Mouse (Mus musculus) layer of hippocampus, adult 18-20 months (tissue): Measurements from ENCODE around the gene Rtn4r. TPM values are rescaled to one million over a fixed set of nuclear protein-coding genes. Genes with fewer than 3 reads are reported as not detected.
"Not testable (repeated sequence)": the region's sequence is repeated elsewhere in the genome, so short reads cannot be mapped to it uniquely, and the experiment has no call there.

ENCODE experiments used
- DNase-seq, 2 experiments: peaks; one replicate each; pipeline ENCODE4 v3.0.0; 2022; ENCODE audit warnings: low spot score in 2 of 2
- microRNA-seq, 2 experiments: library from miRNA; unstranded; fragments of <30 nt; microRNA quantifications; one replicate each; pipeline ENCODE4 v1.2.0; 2021
- total RNA-seq, 2 experiments: library from RNA; stranded (reverse); gene quantifications; 2 replicates each; pipeline ENCODE4 v1.2.3; 2021

The Rtn4r gene
- total RNA-seq, 2 experiments from 2014 or later = 108 to 117 TPM

GRCm38 (mm10) chr16:18191006-18191405, 63.6 kb downstream of the Rtn4r start:
- no peak for DNase-seq

- peak in 1 of 2 experiments; percentile 37 for DNase-seq
Observed at GRCm38 (mm10) chr16:18194208-18194985, 67.0 kb downstream of the Rtn4r start.

DNA sequence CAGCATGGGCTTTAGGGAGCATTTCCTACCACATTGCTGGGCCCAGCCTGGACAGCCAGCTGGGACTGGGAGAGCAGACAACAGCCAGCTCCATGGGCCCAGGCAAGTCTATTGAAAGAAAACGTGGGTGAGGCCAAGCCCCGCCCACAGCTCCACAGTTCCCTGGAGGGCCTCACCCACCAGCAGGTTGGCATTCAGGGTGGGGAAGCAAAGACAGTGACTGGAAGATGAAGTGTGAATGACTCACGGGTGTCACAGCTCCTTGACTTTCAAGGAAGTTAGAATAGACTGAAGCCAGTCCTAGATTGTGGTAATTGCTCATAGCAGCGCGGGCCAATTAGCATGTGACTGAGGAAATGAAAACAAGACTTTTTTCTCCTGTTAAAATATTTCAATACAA, 67.6 kb downstream of the Rtn4r start:
- peak in 1 of 2 experiments; percentile 66 for DNase-seq

- not testable (repeated sequence) for DNase-seq
Observed at GRCm38 (mm10) chr16:18195561-18195960, 68.1 kb downstream of the Rtn4r start.

- no peak for DNase-seq
Observed at GRCm38 (mm10) chr16:18197881-18198280, 70.4 kb downstream of the Rtn4r start.

- DNase-seq = no peak
Observed at GRCm38 (mm10) chr16:18198365-18199098, 71.1 kb downstream of the Rtn4r start.

- no peak for DNase-seq
Observed at GRCm38 (mm10) chr16:18200062-18200461, 72.6 kb downstream of the Rtn4r start.

DNA sequence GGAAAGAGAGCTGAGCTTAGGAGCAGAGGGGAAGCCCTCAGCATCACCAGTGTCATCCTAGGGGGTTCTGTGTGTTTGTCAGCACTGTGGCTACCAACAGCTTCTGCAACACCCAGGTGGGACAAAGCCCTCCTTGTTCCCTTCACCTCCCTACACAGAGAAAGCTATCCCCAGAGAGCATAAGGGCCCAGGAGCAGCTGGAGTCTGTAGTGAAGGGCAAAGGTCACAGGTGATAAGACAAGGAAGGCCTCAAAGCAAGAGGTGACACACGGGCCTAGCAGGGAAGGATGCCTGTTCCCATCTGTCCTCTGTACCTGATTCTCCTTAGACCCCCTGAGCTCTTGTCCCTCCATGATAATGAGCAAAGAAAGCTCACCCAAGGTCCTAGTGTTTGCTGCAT, 74.2 kb downstream of the Rtn4r start:
- DNase-seq = no peak

Small RNA genes lying within 50 kb of the gene (microRNA-seq; reads per million reads assigned to microRNA genes)
- 0 reads per million in 2 experiments for gene Mir6366

Other genes starting within 250 kb of the Rtn4r start
- gene Gm20518, start 236.0 kb upstream of the Rtn4r start, total RNA-seq = 1 to 10 TPM; 1.9 to 2.3 TPM
- gene Tssk1, start 233.4 kb upstream of the Rtn4r start, total RNA-seq = not detected
- 100 to 1,000 TPM; 102 to 106 TPM for gene Dgcr2, start 229.1 kb upstream of the Rtn4r start, total RNA-seq
- gene Tssk2, start 229.0 kb upstream of the Rtn4r start, total RNA-seq = not detected
- gene Ess2, start 216.3 kb upstream of the Rtn4r start, total RNA-seq = 10 to 100 TPM; 27.6 to 28.6 TPM
- not detected for gene Gsc2, start 212.6 kb upstream of the Rtn4r start, total RNA-seq
- gene Slc25a1, start 199.4 kb upstream of the Rtn4r start, total RNA-seq = 10 to 100 TPM; 42.0 to 45.9 TPM
- gene Vpreb2, start 147.2 kb upstream of the Rtn4r start, total RNA-seq = under 1 TPM in 1 of 2 experiments, not detected in 1; 0.71 TPM
- gene Dgcr6, start 74.8 kb upstream of the Rtn4r start, total RNA-seq = 10 to 100 TPM; 71.2 to 76.7 TPM
- gene Prodh, start 37.4 kb upstream of the Rtn4r start, total RNA-seq = 10 to 100 TPM; 41.1 to 45.8 TPM
- not detected for gene Ccdc188, start 90.2 kb downstream of the Rtn4r start, total RNA-seq
- 10 to 100 TPM; 69.4 to 75.9 TPM for gene Zdhhc8, start 107.5 kb downstream of the Rtn4r start, total RNA-seq
- gene Trmt2a, start 121.0 kb downstream of the Rtn4r start, total RNA-seq = 10 to 100 TPM; 50.7 to 53.0 TPM
- gene Ranbp1, start 121.1 kb downstream of the Rtn4r start, total RNA-seq = 10 to 100 TPM; 88.9 to 95.6 TPM
- gene Gm49776, start 130.7 kb downstream of the Rtn4r start, total RNA-seq = not detected
- 10 to 100 TPM; 35.7 to 43.0 TPM for gene Dgcr8, start 161.6 kb downstream of the Rtn4r start, total RNA-seq
- gene Tango2, start 220.5 kb downstream of the Rtn4r start, total RNA-seq = 100 to 1,000 TPM; 102 to 116 TPM
- 10 to 100 TPM; 33.2 to 38.6 TPM for gene Arvcf, start 220.5 kb downstream of the Rtn4r start, total RNA-seq